Mouse (Mus musculus) adrenal gland, adult 2 months (tissue): ENCODE data around the gene Pim2. TPM values are rescaled to one million over a fixed set of nuclear protein-coding genes. Genes with fewer than 3 reads are reported as not detected.

Source experiments
- DNase-seq: peaks from one replicate; pipeline ENCODE4 v3.0.0; 2021
- long read RNA-seq: library from polyadenylated mRNA; stranded (forward); transcript quantifications from one replicate; pipeline ENCODE4 v2.0.0, GENCODE M21; 2021
- polyA plus RNA-seq: library from polyadenylated mRNA; depleted of rRNA; stranded (reverse); fragments of >200 nt; gene quantifications from 2 replicates; pipeline ENCODE4 v1.2.3, GENCODE M21; 2012; rRNA removed
- total RNA-seq, 2 experiments: library from RNA; stranded (reverse); gene quantifications; 2 replicates each; pipeline ENCODE4 v1.2.3; 2021

The Pim2 gene
- total RNA-seq (10 to 100 TPM in 1 of 2 experiments, 1 to 10 TPM in 1; 7.3 to 12.6 TPM), polyA plus RNA-seq (23.0 and 23.7 TPM in 2 replicates)
- long read RNA-seq, partial matches to known transcripts = 1 of 5 reads
- long read RNA-seq, other reads (novel, unspliced or antisense) = 1 of 5 reads

DNA sequence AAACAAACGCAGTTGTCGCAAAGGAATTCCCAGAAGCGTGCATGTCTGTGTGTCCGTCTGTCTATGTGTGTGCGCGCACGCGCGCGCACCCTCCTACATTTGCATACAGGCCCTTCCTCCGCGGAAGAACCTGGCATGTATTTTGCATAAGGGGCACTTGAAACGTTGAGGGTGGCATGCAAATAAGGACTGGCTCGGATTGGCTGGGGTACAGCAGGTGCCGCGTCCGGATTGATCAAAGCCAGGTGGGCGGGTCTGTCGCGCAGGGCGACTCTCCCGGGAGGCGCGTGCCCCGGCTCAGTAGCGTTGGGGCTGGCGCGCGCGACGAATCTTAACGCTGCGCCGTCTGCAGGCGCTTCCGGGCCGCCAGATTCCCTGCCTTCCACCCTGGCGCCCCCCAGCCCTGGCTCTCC is at the start of gene Pim2:
Gene Pim2 (plus strand): TSS at position 256 of the 413 bp plus-strand sequence.
- peak; percentile 90 for DNase-seq

DNA sequence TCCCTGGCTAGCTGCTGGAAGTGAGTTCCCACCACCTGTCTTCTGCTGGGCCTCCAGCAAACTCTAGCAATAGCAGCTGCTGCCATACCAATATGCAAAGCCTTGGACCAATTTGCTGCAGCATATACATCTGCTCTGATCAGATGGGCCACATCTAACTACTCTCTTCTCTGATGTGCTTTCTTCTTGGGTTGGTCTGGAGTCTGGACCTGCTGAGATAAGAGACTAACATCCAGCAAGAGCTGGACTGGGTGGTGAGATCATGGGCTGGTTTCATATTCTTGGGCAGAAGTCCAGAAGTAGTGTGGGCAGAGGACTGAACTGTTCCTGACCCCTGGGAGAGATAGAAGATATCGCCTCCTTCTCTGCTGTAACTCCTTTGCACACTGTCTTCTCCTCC is 40.9 kb upstream of the Pim2 start:
- DNase-seq = no peak

DNA sequence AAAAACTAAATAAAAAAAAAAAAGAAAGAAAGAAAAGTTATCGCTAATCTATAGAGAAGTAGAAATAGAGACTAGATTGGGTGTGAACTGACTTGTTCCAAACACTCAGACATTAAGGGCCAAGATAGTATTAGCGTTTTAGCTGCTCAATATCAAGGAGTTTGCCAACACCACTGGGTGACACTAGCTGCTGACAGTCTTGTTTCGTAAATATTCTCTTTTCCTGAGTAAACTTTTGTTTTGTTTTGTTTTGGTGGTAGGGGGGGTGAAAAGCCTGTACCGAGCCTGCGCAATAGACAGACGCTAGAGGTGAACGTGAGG is 37.3 kb upstream of the Pim2 start:
- no peak for DNase-seq

DNA sequence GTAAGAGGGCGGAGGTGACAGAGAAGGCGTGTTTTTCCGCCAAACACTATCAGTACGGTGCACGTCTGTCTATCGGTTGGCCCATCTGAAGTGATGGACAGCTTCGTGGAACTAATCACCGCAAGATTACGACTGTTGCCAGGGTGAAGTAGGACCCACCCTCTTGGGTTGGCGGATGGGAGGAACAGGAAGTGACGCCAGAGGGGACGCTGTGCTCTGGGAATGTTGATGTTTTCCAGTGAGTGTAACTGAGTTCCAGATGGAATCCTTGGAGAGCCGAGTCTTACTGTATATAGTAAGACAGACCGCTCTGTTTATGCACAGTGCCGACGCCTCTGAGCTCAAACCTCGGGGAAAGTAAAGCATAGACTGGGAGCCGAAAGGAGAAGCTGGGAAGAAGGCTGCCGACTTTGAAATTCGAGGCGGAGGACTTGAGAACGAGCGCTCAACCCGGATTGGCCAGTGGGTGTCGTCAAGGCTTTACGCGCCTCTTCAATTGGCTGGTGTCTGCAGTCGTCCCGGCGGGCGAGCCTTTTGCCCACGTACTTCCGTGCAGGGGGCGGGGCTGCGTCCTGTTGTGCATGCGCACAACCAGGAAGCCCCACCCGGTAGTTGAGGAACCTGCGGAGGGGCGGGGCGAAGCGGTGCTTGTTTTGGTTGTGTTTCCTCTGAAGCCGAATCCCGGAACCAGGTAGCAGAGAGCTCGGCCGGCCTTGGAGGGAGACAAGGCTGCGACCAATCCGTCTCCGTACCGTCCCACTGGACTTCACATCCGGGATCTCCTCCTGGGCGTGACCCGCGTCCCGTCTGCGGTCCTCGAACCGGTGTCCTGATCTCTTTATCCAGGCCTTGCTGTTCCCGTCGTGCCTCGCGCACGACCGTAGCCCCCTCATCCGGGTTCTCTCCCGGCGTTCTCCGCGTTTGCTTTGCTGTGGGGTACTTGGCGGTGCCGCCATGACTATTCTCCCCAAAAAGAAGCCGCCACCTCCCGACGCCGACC is 36.6 kb upstream of the Pim2 start, which contains the start of gene Otud5:
Gene Otud5 (plus strand): TSS at position 202 of the 1,000 bp plus-strand sequence.
- DNase-seq = peak; percentile 96

DNA sequence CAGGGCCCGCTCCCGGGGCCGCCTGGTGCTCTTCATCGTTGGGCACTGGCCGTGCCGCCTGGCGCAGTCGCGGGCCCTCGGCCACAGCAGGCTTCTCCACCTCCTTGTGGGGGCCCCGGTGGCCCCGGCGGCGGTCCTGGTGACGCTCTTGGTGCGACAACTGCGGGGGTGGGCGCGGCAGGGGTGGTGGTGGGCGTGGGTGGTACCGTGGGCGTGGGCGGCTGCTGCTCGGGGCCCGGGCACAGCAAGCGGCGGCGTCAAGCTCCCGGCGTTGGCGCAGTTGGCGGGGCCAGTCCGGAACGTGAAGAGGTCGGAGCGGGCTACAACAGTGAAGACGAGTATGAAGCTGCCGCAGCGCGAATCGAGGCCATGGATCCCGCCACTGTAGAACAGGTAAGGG is 35.7 kb upstream of the Pim2 start:
- peak; percentile 29 for DNase-seq

DNA sequence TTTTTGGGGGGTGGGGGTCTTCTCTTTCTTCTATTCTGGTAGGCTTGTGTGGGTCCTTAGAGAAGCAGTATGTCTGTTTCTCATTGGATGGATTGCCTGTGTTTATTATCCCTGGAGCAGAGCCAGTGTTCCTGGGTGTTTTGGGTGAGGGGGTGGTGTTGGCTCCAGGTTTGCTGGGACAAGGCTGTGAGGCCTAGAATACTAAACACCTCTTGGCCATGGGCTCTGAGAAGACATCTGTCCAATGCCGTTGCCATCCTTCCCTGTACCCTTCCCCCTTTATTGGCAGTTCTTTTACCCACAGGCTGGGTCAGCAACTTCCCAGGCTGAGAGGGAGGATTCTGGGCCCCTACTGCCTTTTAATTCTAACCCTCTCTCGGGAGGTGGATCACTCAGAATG is 30.2 kb upstream of the Pim2 start:
- no peak for DNase-seq

DNA sequence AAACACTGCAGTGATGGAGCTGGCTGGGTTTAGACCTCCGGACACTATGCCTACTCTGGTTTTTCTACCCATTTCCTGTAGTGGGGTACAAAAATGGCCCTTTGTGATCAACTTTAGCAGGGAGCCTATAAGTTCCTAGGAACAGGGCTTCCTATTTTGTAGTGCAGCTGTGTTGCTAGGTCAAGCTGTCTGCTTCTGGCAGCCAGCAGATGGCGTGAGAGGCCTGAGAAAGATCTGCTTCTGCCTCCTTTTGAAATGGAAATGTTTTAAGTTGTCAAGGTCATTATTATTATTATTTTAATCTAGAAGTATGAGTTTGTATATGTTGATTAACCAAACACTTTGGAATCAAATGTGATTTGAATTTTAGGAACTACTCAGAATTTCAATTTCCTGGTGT is 23.5 kb upstream of the Pim2 start:
- DNase-seq = peak; percentile 25

DNA sequence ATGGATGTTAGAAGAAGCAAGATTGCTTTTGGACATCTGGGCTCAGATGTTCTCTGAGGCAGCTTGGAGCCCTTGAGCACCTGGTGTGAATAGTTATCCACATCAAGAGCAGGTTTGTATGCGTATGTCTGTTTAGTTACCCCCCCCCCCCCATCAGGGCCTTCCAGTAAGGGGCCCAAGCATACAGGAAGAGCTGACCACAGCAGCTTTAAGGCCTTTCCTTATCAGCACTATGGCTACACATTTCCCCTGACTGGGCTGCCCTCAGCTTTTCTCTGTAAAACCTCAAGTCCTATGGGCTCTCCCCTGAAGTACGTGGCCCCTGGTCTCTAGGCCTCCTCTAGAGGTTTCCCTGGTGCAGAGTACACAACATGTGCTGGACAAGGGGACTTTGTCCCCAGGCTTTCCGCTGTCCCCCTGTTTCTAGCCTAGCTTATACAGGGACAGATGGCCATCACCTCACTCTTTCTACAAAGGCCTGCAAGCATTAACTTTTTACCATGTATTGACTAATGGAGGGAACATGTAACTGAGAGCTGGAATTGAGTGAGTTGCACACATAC is 18.8 kb upstream of the Pim2 start:
- DNase-seq = no peak

DNA sequence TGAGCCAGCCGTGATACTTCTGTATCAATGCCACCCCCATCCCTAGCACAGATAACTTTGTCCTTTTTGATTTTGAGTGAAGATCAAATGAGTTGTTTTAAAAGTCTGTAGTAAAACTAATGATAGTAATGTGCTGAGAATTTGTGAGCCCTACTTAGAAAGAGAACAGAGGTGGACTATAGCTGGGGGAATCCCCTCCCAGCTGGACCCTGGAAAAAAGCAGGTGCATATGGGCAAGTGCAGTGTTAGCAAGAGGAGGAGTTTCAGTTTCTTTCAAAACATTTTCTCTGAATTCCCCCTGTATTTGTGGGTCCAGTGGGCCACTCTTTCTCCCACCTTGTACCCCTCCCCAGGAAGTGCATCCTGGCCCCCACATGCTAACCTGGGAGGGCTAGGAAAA is 14.9 kb upstream of the Pim2 start:
- DNase-seq = no peak

DNA sequence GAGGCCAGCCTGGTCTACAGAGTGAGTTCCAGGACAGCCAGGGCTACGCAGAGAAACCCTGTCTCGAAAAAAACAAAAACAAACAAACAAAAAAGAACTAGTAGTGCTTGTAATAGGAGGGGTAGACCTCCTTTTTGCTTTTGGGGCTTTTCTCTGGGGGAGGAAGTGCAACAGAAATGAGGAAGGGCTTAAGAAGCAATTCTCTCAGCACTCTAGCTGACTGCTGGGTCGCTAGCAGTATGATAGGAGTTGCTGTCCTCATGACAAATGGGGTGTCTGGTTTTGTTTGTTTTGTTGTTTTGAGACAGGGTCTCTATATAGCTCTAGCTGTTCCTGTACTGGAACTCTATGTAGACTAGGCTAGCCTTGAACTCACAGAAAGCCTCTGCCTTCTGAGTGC is 13.5 kb upstream of the Pim2 start:
- no peak for DNase-seq

DNA sequence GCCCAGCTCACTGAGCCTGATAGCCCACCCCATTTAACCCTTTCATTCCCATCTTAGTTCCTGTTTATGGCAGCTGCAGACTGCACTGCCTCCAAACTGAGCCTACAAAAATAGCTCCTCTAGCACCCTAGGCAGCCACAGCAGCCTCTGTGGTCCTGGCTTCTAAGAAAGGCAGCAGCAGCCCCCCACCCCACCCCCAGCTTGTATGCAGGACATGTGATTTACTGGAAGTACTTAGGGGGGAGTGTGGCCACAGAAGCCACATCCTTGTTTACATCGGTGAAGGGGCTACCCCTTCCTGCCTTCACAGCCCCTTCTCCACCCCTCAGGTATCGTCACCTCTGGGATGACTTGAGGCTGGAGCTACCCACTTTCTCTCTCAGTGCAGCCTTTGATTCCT is 12.7 kb upstream of the Pim2 start:
- no peak for DNase-seq

DNA sequence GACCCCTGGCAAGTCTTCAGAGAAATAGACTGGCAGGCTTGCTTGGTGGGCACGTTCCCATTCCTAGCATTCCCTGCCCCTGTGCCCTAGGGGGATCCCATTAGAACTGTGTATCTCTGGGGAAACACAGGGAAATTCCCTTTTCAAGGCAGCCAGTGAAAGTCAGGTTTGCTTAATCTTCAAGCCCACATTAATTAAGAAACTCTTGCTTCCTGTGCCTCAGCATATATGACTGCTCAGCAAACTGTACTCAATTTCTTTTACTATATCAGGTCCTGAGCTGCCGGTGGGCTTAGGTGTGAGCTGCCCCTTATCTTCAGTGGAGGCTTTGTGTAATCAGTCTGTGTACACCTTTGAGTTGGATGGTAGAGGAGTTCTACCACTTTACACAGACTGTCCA is 12.3 kb upstream of the Pim2 start:
- no peak for DNase-seq

DNA sequence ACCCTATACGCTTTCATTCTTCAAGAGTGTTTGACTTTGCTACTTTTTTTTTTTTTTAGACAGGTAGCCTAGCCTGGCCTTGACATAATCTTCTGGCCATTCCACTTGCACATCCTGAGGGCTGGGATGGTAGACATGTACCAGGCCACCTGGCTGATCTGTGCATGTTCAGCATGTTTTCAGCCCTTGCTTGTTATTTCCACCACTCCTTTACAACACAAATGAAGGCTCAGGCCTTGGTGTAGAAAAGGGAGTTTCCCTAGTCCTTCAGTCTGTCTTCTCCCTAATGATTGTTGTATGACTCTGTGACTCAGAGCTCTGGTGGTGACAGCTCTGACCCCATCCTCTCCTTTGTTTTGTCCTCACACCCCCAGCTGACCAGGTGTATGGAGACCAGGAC is 10.9 kb upstream of the Pim2 start:
- DNase-seq = no peak

DNA sequence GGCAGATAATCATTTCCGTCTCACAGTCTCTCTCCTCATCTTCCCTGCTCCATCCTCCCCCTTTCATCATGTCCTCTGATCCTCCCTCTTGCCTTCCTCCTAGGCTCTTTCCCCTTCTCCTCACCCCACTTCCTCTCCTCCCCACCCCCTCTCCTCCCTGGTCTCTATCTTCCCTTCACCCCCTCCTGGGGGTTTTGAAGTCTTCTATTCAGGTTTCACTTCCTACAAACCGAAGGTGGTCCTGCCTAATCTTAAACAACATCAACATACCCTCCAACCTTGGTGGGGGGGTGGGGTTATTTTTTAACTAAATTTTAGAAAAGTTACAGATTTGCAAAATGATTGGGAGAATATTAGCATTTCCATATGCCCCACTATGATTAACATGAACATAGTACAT is 9.6 kb upstream of the Pim2 start:
- DNase-seq = no peak

DNA sequence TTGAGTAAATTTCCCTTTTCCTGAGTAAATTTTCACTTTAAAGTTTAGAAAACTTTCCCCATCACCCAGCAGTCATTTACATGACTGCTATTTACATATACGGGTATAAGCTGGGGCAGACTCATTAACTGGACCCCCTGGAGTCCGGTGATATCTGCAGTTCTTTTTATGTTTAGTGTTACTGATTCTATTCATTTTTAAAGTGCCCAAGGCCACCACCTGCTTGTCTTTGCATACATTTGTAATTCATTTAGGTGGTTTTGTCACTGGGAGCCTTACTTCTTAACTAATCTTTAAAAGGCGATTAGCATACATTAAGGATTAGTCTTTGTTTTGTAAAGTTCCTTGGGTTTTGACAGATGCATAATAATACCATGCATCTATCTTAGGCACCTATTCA is 8.2 kb upstream of the Pim2 start:
- DNase-seq = no peak

DNA sequence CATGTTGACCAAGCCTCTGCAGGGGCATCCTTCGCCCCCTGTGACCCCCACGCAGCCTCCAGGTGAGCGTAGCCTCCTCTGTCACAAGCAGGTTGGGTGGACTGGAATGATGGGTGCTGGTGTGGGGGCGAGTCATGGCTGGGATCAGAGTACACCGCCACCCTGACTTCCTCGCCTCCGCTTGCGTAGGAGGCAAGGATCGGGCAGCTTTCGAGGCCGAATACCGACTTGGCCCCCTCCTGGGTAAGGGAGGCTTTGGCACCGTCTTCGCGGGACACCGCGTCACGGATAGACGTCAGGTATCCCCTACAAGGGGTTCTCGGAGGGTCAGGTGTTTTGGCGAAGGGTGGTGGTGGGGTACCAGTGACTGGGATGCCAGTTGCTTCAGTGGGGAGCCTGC is 433 bp downstream of the Pim2 start:
- DNase-seq = peak; percentile 33

DNA sequence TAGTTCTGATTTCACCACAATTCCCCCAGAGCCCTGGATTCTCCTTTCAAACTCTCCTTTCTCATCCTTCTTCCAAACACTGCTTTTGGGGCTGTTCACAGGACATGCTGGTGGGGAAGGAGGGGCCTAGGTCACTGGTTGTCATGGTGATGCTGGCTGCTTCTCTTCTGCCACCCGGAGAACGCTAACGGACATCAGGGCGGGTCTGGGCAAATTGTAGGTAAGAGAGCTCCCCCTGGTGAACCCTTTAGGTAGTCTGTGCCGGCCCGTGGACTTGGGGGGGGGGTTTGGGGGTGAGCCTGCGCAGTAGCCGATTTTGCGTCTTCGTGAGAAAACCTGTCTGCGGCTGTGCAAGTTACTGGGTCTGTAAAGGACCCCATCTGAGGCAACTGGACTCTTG is 1.8 kb downstream of the Pim2 start:
- peak; percentile 73 for DNase-seq

DNA sequence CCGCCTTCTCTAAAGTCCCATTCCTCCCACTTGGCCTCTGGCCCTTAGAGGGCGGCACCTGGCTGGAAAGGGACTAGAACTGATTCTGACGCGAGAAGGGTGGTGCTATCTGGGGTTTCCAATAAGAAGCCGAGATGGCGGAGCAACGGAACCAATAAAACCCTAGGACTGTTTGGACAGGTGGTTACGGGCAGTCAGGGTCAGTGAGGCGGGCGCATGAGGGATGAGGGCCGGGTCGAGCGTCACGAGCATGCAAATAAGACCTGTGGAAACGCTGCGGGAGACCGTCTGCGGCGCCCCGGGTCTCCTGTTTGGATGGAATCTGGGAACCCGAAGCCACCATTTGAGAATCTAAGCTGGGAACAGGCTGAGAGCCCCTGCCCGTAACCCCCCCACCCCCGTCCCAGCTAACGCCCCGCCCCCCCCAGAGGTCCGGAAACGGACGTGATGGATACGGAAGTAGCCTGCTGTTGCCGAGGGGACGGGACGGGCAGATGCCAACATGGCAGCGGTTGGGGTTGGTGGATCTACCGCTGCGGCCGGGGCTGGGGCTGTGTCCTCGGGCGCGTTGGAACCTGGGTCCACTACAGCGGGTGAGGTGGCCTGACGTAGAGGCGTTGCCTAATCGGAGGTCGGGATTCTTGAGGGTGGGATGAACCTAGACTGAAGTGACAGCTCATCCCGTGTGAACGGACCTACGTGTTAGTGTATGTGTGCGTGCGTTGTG is 5.9 kb downstream of the Pim2 start, which contains the start of gene Slc35a2:
Gene Slc35a2 (plus strand): TSS at position 188 of the 727 bp plus-strand sequence.
- peak; percentile 91 for DNase-seq

DNA sequence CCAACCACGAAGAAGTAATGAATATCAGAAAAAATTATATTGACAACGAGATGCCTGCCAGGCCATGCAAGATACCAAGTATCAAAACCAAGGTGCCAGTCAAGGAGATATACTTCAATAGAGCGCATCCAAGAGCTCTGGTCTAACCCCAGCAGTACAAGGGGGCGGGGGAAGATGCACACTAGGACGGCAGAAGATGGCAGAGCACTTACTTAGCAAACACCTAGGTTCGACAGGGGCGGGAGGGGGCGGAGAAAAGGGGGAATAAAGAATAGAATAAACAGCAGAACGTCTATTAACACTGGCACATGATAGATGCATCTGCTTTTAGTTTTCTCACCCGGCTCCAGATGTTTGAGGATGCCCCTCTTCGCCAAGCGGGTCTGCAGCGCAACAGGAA is 20.1 kb downstream of the Pim2 start:
- no peak for DNase-seq

DNA sequence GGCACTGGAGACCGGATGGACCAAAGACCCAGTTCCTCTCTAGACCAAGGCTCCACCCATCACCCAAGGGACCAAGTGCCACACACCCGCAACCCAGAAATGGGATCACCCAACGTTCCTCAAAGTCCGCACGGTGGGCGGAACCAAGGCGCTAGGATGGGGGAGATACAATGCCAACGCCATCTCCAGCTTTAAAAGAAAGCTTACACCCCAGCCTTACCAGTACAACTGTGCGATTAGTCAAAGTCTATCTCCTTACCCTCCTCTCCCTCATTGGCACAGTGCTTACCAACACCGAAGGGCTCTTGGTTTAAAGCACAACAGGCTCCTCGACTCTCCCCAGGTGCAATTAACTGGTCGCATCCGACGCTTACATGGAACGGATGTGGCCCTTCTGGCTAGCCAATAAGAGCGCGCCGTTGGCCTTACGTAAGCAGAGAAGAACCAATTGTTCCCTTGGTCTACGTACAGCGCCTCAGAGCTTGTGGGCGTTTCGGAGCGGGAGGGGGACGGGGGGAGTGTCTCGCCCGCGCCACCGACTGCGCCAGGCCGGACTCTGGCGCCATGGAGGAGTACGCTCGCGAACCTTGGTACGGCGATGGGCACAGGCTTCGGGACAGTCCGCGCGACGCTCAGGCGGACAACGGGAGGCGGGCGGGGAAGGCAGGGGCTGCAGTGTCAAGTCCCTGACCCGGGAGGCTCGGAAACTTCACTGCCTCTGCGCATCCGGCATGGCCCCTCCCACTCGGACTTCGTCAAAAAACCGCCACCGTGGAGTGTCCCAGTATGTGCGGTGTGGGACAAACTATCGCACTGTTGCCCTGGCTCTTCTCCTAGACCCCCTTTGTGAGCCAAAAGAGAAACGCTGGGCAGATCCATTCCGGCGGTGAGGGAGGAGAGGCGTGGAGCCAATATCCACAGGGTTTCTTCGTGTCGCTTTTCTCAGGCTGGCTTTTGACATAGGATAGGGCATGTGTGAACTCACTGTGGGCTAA is 21.1 kb downstream of the Pim2 start, which contains the start of the genes Pqbp1 and Timm17b:
Gene Pqbp1 (minus strand): TSS at position 390 of the 995 bp plus-strand sequence.
Gene Timm17b (plus strand): TSS at position 478 of the 995 bp plus-strand sequence.
- DNase-seq = peak; percentile 90

DNA sequence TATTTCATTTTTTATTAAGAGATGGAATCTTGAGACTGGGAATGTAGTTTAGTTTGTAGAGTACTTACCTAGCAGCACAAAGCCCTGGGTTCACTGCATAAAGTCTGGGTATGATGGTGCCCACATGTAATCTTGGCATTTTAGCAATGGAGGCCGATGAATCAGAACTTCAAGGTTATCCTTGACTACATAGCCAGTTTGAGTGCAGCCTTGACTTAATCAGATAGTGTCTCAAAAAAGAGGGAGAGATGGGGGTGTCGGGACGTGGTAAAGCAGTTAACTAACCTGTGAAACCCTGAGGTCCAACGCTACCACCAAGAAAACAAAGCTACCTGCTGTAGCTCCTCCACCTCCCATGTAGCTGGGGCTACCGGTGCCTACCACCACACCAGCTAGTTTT is 26.4 kb downstream of the Pim2 start:
- peak; percentile 52 for DNase-seq
